Mouse (Mus musculus) embryonic fibroblast, embryonic 13.5 days (primary cell): Measurements from ENCODE around the gene Lef1. TPM values are rescaled to one million over a fixed set of nuclear protein-coding genes. Genes with fewer than 3 reads are reported as not detected.

Experiments
- H3K27ac ChIP-seq: 2 replicates; pipeline ENCODE4 v1.5.1; 2012; ENCODE audit warnings: low read length, control low read depth, inconsistent platforms; ENCODE audit not compliant: insufficient read depth
- H3K4me1 ChIP-seq: 2 replicates; pipeline ENCODE4 v1.6.1; 2011; ENCODE audit warnings: low read length; ENCODE audit not compliant: control insufficient read depth, insufficient read depth
- H3K4me3 ChIP-seq: 2 replicates; pipeline ENCODE4 v1.5.1; 2011; ENCODE audit warnings: mild to moderate bottlenecking, control low read depth, low read length; ENCODE audit not compliant: insufficient read depth
- CTCF ChIP-seq: IDR thresholded peaks from 2 replicates; pipeline ENCODE4 v1.5.1; 2011; ENCODE audit warnings: mild to moderate bottlenecking, control low read depth, low read length, moderate library complexity, borderline replicate concordance; ENCODE audit not compliant: insufficient read depth
- POLR2A ChIP-seq: IDR thresholded peaks from 2 replicates; pipeline ENCODE4 v1.6.1; 2011; ENCODE audit warnings: low read depth, mild to moderate bottlenecking, control low read depth, low read length, moderate library complexity
- polyA plus RNA-seq: library from polyadenylated mRNA; stranded (reverse); fragments of >200 nt; gene quantifications from 2 replicates; pipeline ENCODE4 v1.2.4, GENCODE M21; 2011; ENCODE audit warnings: low read depth; ENCODE audit not compliant: missing spikeins, insufficient read length

Lef1 gene
- 1.7 and 2.0 TPM in 2 replicates for polyA plus RNA-seq

- TF ChIP-seq CTCF (no peak), POLR2A (no peak)
- H3K4me1 ChIP-seq: peaks cover 4% of the 10 kb centered on the region; the same call in 1 of the 2 replicates
- H3K27ac ChIP-seq: no peak within 1 kb of the TSS
- H3K4me3 ChIP-seq: peak within 1 kb of the TSS; percentile 48
These were observed at the start of gene Lef1 for GRCm38 (mm10) chr3:131110191-131111150. Lef1 (plus strand) TSS chr3:131110471.

DNA sequence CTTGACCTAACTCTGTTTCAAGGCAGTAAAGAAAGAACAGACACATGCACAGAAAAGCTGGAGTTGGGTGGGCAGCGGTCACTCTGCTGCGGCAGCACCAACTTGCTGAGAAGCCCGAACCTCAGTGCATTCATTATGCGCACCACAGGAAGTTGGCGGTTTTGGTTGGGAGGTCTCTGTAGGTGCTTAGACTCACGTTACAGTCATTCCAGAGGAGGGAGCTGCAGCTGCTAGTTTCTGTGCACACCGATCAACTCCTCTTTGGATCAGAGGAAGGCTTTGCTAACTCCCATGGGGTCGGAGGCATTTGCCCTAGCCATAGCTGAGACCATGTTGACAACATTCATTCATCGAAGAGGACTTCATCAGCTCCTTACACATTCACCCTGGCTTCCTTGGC is 45.3 kb upstream of the Lef1 start:
- Histone ChIP-seq H3K27ac (no peak overlapping the region), H3K4me3 (no peak overlapping the region), H3K4me1 (no peaks in the 10 kb centered on the region; the same call in 1 of the 2 replicates)
- TF ChIP-seq POLR2A: no peak

DNA sequence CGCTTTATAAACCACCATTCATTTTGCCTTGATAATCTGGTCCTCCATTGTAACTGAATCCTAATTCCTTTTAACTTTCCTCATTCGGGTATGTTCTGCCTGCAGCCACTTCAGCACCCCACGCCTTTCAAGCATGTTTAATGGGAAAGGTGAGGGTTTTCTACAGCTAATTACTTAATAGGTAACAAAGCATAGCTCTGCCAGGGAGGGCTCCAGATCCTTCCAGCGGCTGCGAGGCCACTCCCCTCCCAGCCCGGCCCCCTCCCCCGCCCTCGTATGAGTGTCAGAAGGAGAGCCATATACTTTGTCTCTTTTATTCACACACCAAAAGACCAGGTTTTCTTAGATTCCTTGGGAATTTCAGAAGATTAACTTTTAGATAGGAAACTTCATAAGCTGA is 44.1 kb upstream of the Lef1 start:
- no peak overlapping the region for H3K4me3 ChIP-seq
- H3K27ac ChIP-seq: no peak overlapping the region
- TF ChIP-seq CTCF (no peak), POLR2A (no peak)

GRCm38 (mm10) chr3:131068000-131068399 is 42.3 kb upstream of the Lef1 start:
- Histone ChIP-seq H3K4me1 (no peaks in the 10 kb centered on the region), H3K4me3 (no peak overlapping the region), H3K27ac (no peak overlapping the region)
- TF ChIP-seq CTCF (no peak), POLR2A (no peak)

More for the DNA sequence above, 44.1 kb upstream of the Lef1 start:
- H3K4me1 ChIP-seq: no peaks in the 10 kb centered on the region

- Histone ChIP-seq H3K4me1 (no peaks in the 10 kb centered on the region), H3K4me3 (no peak overlapping the region)
- no peak for TF ChIP-seq CTCF
These were observed 40.1 kb upstream of the Lef1 start for GRCm38 (mm10) chr3:131070210-131070609.

DNA sequence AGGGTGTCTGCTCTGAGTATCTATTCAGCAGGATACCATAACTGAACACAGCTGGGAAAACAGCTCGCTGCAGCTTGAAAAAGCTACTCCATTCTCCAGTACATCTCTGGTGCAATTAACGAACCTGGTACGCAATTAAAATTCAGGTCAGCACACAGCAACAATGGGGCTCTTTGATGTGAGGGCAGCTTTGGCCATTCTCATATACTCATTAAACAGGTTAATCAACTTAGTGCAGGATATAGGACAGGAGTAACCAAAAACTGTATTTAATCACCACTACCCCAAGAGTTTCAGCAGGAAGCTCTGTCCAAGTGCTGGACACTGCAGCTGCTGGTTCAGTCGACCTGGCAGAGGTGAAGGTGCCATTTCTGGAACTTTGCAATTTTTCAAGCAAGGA is 37.6 kb upstream of the Lef1 start:
- no peaks in the 10 kb centered on the region for H3K4me1 ChIP-seq
- H3K27ac ChIP-seq: no peak overlapping the region
- no peak overlapping the region for H3K4me3 ChIP-seq
- TF ChIP-seq POLR2A (no peak), CTCF (no peak)

More at GRCm38 (mm10) chr3:131070210-131070609, 40.1 kb upstream of the Lef1 start:
- no peak overlapping the region for H3K27ac ChIP-seq

DNA sequence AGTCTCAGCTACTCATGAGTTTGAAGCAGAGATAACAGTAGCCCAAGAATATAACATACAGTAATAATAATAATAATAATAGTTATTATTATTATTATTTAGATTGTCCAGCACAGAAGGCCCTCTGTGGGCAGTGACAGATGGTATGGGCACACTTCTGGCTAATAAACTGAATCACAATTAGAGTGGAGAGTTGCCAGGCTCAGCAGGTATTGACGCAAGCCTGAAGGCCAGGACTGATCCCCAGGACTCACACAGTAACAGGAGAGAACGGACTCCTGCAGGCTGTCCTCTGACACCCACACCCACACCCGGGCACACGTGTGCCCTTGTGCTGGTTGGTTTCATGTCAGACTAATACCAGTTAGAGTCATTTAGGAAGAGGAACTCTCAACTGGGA is 36.3 kb upstream of the Lef1 start:
- Histone ChIP-seq H3K27ac (no peak overlapping the region), H3K4me3 (no peak overlapping the region), H3K4me1 (no peaks in the 10 kb centered on the region)
- TF ChIP-seq POLR2A (no peak), CTCF (no peak)

GRCm38 (mm10) chr3:131078041-131078621 is 32.1 kb upstream of the Lef1 start:
- no peaks in the 10 kb centered on the region for H3K4me1 ChIP-seq
- H3K27ac ChIP-seq: no peak overlapping the region
- H3K4me3 ChIP-seq: no peak overlapping the region
- TF ChIP-seq POLR2A (no peak), CTCF (no peak)

GRCm38 (mm10) chr3:131078719-131079118 is 31.6 kb upstream of the Lef1 start:
- no peak overlapping the region for H3K4me3 ChIP-seq
- H3K4me1 ChIP-seq: no peaks in the 10 kb centered on the region
- no peak overlapping the region for H3K27ac ChIP-seq
- TF ChIP-seq POLR2A (no peak), CTCF (no peak)

- no peak for TF ChIP-seq POLR2A
- no peak for TF ChIP-seq CTCF
- Histone ChIP-seq H3K27ac (no peak overlapping the region), H3K4me3 (no peak overlapping the region), H3K4me1 (peaks cover 6% of the 10 kb centered on the region)
These were observed 26.5 kb upstream of the Lef1 start for GRCm38 (mm10) chr3:131083722-131084121.
